Mouse (Mus musculus) brain, embryonic 14.5 days (tissue): ENCODE measurements around the gene Gpr84.

Experiments
- CTCF ChIP-seq: fragments of 200-500 bp; IDR thresholded peaks from 2 replicates; pipeline ENCODE4 v1.5.1; 2012; ENCODE audit warnings: inconsistent platforms, mild to moderate bottlenecking, moderate library complexity, borderline replicate concordance; ENCODE audit not compliant: insufficient read depth, insufficient read length; ENCODE audit errors: extremely low read depth
- POLR2A ChIP-seq: fragments of 200-500 bp; IDR thresholded peaks from 2 replicates; pipeline ENCODE4 v1.6.1; 2012; ENCODE audit warnings: mild to moderate bottlenecking, inconsistent platforms, borderline replicate concordance; ENCODE audit not compliant: poor library complexity, insufficient read depth, insufficient read length, severe bottlenecking; ENCODE audit errors: extremely low read depth

- TF ChIP-seq POLR2A (no peak), CTCF (no peak)
Measured at GRCm38 (mm10) chr15:103298861-103299616, 11.4 kb downstream of the Gpr84 start.
